25 mouse cellular contexts compared by ENCODE assay signal in genomic region chr3:103780271-103780670, GRCm38 (mm10). TPM values are rescaled to one million over a fixed set of nuclear protein-coding genes. Genes with fewer than 3 reads are reported as not detected.
A peak's percentile ranks its signal among the peaks of the same experiment; 100 is the strongest.
DNase-seq lines count a peak whose midpoint lies in the region.
"Had no signal": no experiment of that assay in that cellular context is flagged by ENCODE, and none has a peak within 500 bp of the region (broad histone marks: within the 10 kb centered on the region; RNA-seq: fewer than 3 reads in every experiment).

No protein-coding gene starts in this region.

- DNase-seq in cerebellum, adult 9-10 months, result peak; percentile 57
- DNase-seq in cerebellum, adult 11-12 months, result no peak
- peak; percentile 22 to 49 for DNase-seq in left cerebral cortex, adult 18-20 months (ENCODE audit: low spot score in 2 of 2)
- DNase-seq in left cerebral cortex, postnatal 10 days (ENCODE audit: extremely low spot score in 1 of 2, low spot score in 2 of 2), result no peak
- DNase-seq in thymus, postnatal 0 days (ENCODE audit: low spot score), result peak; percentile 31
- no peak for DNase-seq in thymus, postnatal 25 days
- DNase-seq in telencephalon, adult 2 months (ENCODE audit: low read depth, low spot score), result peak; percentile 76
- DNase-seq in spleen, adult 18-20 months, result no peak
- DNase-seq: gastrocnemius, postnatal 25 days; lung, adult 2 months; lung, postnatal 4 days; midbrain, embryonic 14.5 days had no signal

- intact Hi-C loops in left cerebral cortex, postnatal 10 days (cut with DNase I), result no loop called here

RNA-seq across cellular contexts. Expression of gene Hipk1, which starts 11.1 kb away (rescaled TPM):
- 100 to 1,000 TPM; 117 to 124 TPM for total RNA-seq in left cerebral cortex, adult 18-20 months (2021)
- 10 to 100 TPM; 70.3 to 75.2 TPM for total RNA-seq in left cerebral cortex, postnatal 10 days (2021)
- polyA plus RNA-seq in thymus, postnatal 0 days (2015; fragmentation: Nextera tagmentation; extraction: Ambion mirVana), result 19.9 and 24.5 TPM in 2 replicates

RNA-seq across cellular contexts. Expression of gene Dclre1b, which starts 29.0 kb away (rescaled TPM):
- total RNA-seq in left cerebral cortex, adult 18-20 months (2021), result 1 to 10 TPM; 5.9 to 7.8 TPM
- total RNA-seq in left cerebral cortex, postnatal 10 days (2021), result 1 to 10 TPM; 7.9 to 8.9 TPM
- 47.8 and 50.9 TPM in 2 replicates for polyA plus RNA-seq in thymus, postnatal 0 days (2015; fragmentation: Nextera tagmentation; extraction: Ambion mirVana)

RNA-seq across cellular contexts. Expression of gene Ap4b1, which starts 29.0 kb away (rescaled TPM):
- 10 to 100 TPM; 11.7 to 13.4 TPM for total RNA-seq in left cerebral cortex, adult 18-20 months (2021)
- 10 to 100 TPM; 13.6 to 15.7 TPM for total RNA-seq in left cerebral cortex, postnatal 10 days (2021)
- 24.8 and 26.4 TPM in 2 replicates for polyA plus RNA-seq in thymus, postnatal 0 days (2015; fragmentation: Nextera tagmentation; extraction: Ambion mirVana)

RNA-seq across cellular contexts. Expression of gene Gm43064, which starts 29.1 kb away (rescaled TPM):
- total RNA-seq in left cerebral cortex, adult 18-20 months (2021), result under 1 TPM; 0.74 to 0.75 TPM
- total RNA-seq in left cerebral cortex, postnatal 10 days (2021), result not detected
- 0.19 and 0.29 TPM in 2 replicates for polyA plus RNA-seq in thymus, postnatal 0 days (2015; fragmentation: Nextera tagmentation; extraction: Ambion mirVana)
- total RNA-seq: hematopoietic stem cell, adult 5-6 weeks had no signal
- polyA plus RNA-seq: intestine, embryonic 15.5 days; lung, adult 2 months; midbrain, embryonic 14.5 days had no signal

RNA-seq across cellular contexts. Expression of gene Gm10964, which starts 41.1 kb away (rescaled TPM):
- total RNA-seq in left cerebral cortex, adult 18-20 months (2021), result not detected
- not detected for total RNA-seq in left cerebral cortex, postnatal 10 days (2021)
- not detected in 2 replicates for polyA plus RNA-seq in thymus, postnatal 0 days (2015; fragmentation: Nextera tagmentation; extraction: Ambion mirVana)
- total RNA-seq: adrenal gland, adult 18-20 months; ES-E14; gastrocnemius, postnatal 25 days; hematopoietic stem cell, adult 5-6 weeks; layer of hippocampus, postnatal 36 days; liver, adult 2 months had no signal
- polyA plus RNA-seq: brain, embryonic 14.5 days; embryonic facial prominence, embryonic 13.5 days; forebrain, embryonic 10.5 days; frontal cortex, adult 2 months; heart, embryonic 12.5 days; intestine, embryonic 15.5 days; kidney, embryonic 15.5 days; liver, adult 2 months; lung, adult 2 months; midbrain, embryonic 14.5 days; stomach, embryonic 14.5 days had no signal

Comparison
In these comparisons a context has a peak if more than half of its experiments do, and no peak if none do; other contexts are left out.
1. DNase-seq: peak in cerebellum, adult 9-10 months (single experiment), left cerebral cortex, adult 18-20 months (2 of 2), thymus, postnatal 0 days (single experiment) and telencephalon, adult 2 months (single experiment); none in cerebellum, adult 11-12 months (single experiment), left cerebral cortex, postnatal 10 days (0 of 2), thymus, postnatal 25 days (single experiment) and spleen, adult 18-20 months (0 of 2).